Mouse (Mus musculus) CH12.LX (cell line): ENCODE results near the gene Prickle2. TPM values are rescaled to one million over a fixed set of nuclear protein-coding genes. Genes with fewer than 3 reads are reported as not detected.

Experiments used
- DNase-seq: peaks from one replicate; pipeline ENCODE4 v3.0.0-alpha.2; 2013; ENCODE audit errors: extremely low read depth
- H3K27ac ChIP-seq: 2 replicates; pipeline ENCODE4 v1.5.1; 2012; ENCODE audit warnings: low read depth, mild to moderate bottlenecking, control low read depth, moderate library complexity; ENCODE audit not compliant: insufficient read depth
- H3K27me3 ChIP-seq: replicated peaks from 2 replicates; pipeline ENCODE3; 2012; ENCODE audit warnings: inconsistent platforms
- H3K36me3 ChIP-seq, 2 experiments: replicated peaks in 1 of 2; 2 replicates each; pipeline versions ENCODE3 to v1.6.1; 2012; ENCODE audit warnings: inconsistent platforms in 1 of 2, low read length in 1 of 2, mild to moderate bottlenecking in 1 of 2, mixed read lengths in 1 of 2, moderate library complexity in 1 of 2; ENCODE audit not compliant: control insufficient read depth in 1 of 2, insufficient read depth in 1 of 2
- H3K4me1 ChIP-seq, 2 experiments: 2 replicates each; pipeline ENCODE4 v1.6.1; 2012; ENCODE audit warnings: inconsistent platforms in 1 of 2, moderate library complexity in 1 of 2; ENCODE audit not compliant: insufficient read depth in 2 of 2, control insufficient read depth in 1 of 2
- H3K4me2 ChIP-seq: 2 replicates; pipeline ENCODE4 v1.6.1; 2012; ENCODE audit warnings: low read depth, mild to moderate bottlenecking, control low read depth; ENCODE audit not compliant: poor library complexity, insufficient read depth, severe bottlenecking
- H3K4me3 ChIP-seq, 3 experiments: fragments of 150-350 bp in 1 of 3; sonication (generic) in 1 of 3; replicated peaks in 1 of 3; 2 replicates each; pipeline versions ENCODE3 to v1.5.1; 2011 to 2012; ENCODE audit warnings: low read depth in 2 of 3, low read length in 2 of 3, mild to moderate bottlenecking in 2 of 3, moderate library complexity in 2 of 3, control low read depth in 1 of 3, improper control_type of control experiment in 1 of 3, inconsistent platforms in 1 of 3, mixed read lengths in 1 of 3; ENCODE audit not compliant: poor library complexity in 1 of 3
- H3K79me2 ChIP-seq: replicated peaks from 2 replicates; pipeline ENCODE4 v1.6.1; 2012; ENCODE audit warnings: mild to moderate bottlenecking, moderate library complexity; ENCODE audit not compliant: control insufficient read depth, poor library complexity, insufficient read depth, severe bottlenecking; ENCODE audit errors: extremely low read depth
- H3K9ac ChIP-seq: 2 replicates; pipeline ENCODE4 v1.6.1; 2012; ENCODE audit warnings: low read depth, mild to moderate bottlenecking, control low read depth, moderate library complexity; ENCODE audit not compliant: insufficient read depth
- H3K9me3 ChIP-seq: replicated peaks from 2 replicates; pipeline ENCODE3; 2012; ENCODE audit warnings: low read length, inconsistent platforms, mixed read lengths
- CHD2 ChIP-seq: IDR thresholded peaks from 2 replicates; pipeline ENCODE4 v1.6.1; 2011; ENCODE audit warnings: low read length, improper control_type of control experiment
- E2F4 ChIP-seq: IDR thresholded peaks from 2 replicates; pipeline ENCODE4 v1.6.1; 2011; ENCODE audit warnings: low read depth, low read length, improper control_type of control experiment; ENCODE audit not compliant: insufficient replicate concordance
- ELF1 ChIP-seq: IDR thresholded peaks from 2 replicates; pipeline ENCODE4 v1.6.1; 2014; ENCODE audit warnings: low read depth, mild to moderate bottlenecking, inconsistent platforms, low read length, improper control_type of control experiment
- EP300 ChIP-seq: IDR thresholded peaks from 2 replicates; pipeline ENCODE4 v1.6.1; 2011; ENCODE audit warnings: low read length, improper control_type of control experiment
- HCFC1 ChIP-seq: IDR thresholded peaks from 2 replicates; pipeline ENCODE4 v1.6.1; 2012; ENCODE audit warnings: low read depth, mild to moderate bottlenecking, inconsistent platforms, low read length, improper control_type of control experiment
- IRF4 ChIP-seq: IDR thresholded peaks from 2 replicates; pipeline ENCODE4 v1.6.1; 2014; ENCODE audit warnings: low read depth, mild to moderate bottlenecking, inconsistent platforms, low read length, improper control_type of control experiment
- JUN ChIP-seq: IDR thresholded peaks from 2 replicates; pipeline ENCODE4 v1.6.1; 2011; ENCODE audit warnings: low read depth, mild to moderate bottlenecking, low read length, improper control_type of control experiment, moderate library complexity; ENCODE audit not compliant: insufficient read depth
- MAFK ChIP-seq: IDR thresholded peaks from 2 replicates; pipeline ENCODE4 v1.6.1; 2011; ENCODE audit warnings: low read length, improper control_type of control experiment; ENCODE audit not compliant: insufficient replicate concordance
- MAZ ChIP-seq: IDR thresholded peaks from 2 replicates; pipeline ENCODE4 v1.6.1; 2012; ENCODE audit warnings: low read depth, mild to moderate bottlenecking, inconsistent platforms, low read length, improper control_type of control experiment, moderate library complexity
- MEF2A ChIP-seq: IDR thresholded peaks from 2 replicates; pipeline ENCODE4 v1.6.1; 2014; ENCODE audit warnings: low read depth, mild to moderate bottlenecking, inconsistent platforms, low read length, improper control_type of control experiment, borderline replicate concordance
- NRF1 ChIP-seq: IDR thresholded peaks from 2 replicates; pipeline ENCODE4 v1.6.1; 2014; ENCODE audit warnings: low read depth, mild to moderate bottlenecking, inconsistent platforms, low read length, improper control_type of control experiment, moderate library complexity
- PAX5 ChIP-seq: IDR thresholded peaks from 2 replicates; pipeline ENCODE4 v1.6.1; 2012; ENCODE audit warnings: low read length, inconsistent platforms, mixed read lengths
- RAD21 ChIP-seq: IDR thresholded peaks from 2 replicates; pipeline ENCODE4 v1.6.1; 2011; ENCODE audit warnings: low read depth, mild to moderate bottlenecking, low read length, improper control_type of control experiment, moderate library complexity
- SIN3A ChIP-seq: IDR thresholded peaks from 2 replicates; pipeline ENCODE4 v1.6.1; 2012; ENCODE audit warnings: low read length, improper control_type of control experiment, inconsistent platforms
- UBTF ChIP-seq: IDR thresholded peaks from 2 replicates; pipeline ENCODE4 v1.6.1; 2012; ENCODE audit warnings: low read depth, mild to moderate bottlenecking, inconsistent platforms, low read length, improper control_type of control experiment, moderate library complexity
- dilution Hi-C: fragments of 300-500 bp; cut with MboI; formaldehyde crosslinking; loops from 2 replicates; pipeline ENCODE4 v1.14.3; 2020; ENCODE audit warnings: low sequenced_read_pairs; ENCODE audit not compliant: extremely low pct_unique_long_range_greater_than_20kb, extremely low pct_ligation_motif_present
- in situ Hi-C: fragments of 300-500 bp; cut with MboI; formaldehyde crosslinking; loops from 3 replicates; pipeline ENCODE4 v1.14.3; 2019; ENCODE audit warnings: low sequenced_read_pairs, low pct_ligation_motif_present, low pct_unique_long_range_greater_than_20kb, mixed read lengths
- polyA plus RNA-seq: library from polyadenylated mRNA; unstranded; fragments of >175 nt; gene quantifications from 2 replicates; pipeline ENCODE4 v1.2.1, GENCODE M21; 2012; ENCODE audit warnings: low read depth; ENCODE audit not compliant: insufficient read length
- total RNA-seq, 2 experiments: library from RNA; depleted of rRNA; stranded (reverse); fragments of 300-350 nt in 1 of 2; fragments of >200 nt in 1 of 2; gene quantifications; 2 replicates each; pipeline ENCODE4 v1.2.3; 2012 to 2014

The Prickle2 gene
- total and polyA plus RNA-seq, 3 experiments = not detected

DNA sequence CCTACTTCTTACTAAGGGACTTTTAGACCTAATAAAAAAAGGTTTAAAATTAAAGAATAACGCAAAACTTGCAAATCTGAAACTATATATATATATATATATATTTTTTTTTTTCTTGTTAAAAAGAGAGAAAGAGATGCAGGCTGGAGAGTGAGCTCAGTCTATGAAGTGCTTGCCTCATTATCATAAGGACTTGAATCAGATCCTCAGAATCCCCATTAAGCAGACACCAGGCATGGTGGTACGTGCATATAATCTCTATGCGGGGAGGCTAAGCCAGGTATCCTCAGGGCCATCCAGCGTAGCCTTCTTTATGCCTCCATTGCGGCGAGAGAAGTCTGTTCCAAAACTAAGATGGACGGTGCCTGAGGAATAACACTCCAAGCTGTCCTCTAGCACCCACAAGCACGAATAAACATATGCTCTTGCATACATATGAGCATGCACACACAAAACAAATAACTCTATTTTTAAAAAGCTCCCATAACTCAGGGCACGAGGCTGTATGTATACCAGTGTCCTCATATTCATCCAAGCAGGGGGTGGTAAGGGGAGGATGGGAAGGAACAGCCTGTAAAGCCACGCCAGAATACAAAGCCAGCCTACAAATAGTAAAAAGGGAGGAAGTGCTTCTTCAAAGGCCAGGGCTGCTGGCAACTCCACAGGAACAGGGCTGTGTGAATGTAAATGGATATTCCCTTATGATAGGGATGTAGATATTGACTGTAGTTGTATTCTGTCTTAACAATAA is 358.5 kb downstream of the Prickle2 start:
- Histone ChIP-seq H3K4me3 (no peak overlapping the region), H3K27me3 (no peaks in the 10 kb centered on the region), H3K4me1 (no peaks in the 10 kb centered on the region), H3K79me2 (no peaks in the 10 kb centered on the region), H3K9ac (no peak overlapping the region), H3K27ac (no peak overlapping the region), H3K4me2 (no peak overlapping the region), H3K36me3 (no peaks in the 10 kb centered on the region), H3K9me3 (peaks cover 22% of the 10 kb centered on the region)
- DNase-seq = no peak
- TF ChIP-seq IRF4 (no peak), EP300 (no peak), RAD21 (no peak), HCFC1 (no peak), CHD2 (no peak), ELF1 (no peak), NRF1 (no peak)
- dilution Hi-C loops = no loop called here
- in situ Hi-C loops = no loop called here

DNA sequence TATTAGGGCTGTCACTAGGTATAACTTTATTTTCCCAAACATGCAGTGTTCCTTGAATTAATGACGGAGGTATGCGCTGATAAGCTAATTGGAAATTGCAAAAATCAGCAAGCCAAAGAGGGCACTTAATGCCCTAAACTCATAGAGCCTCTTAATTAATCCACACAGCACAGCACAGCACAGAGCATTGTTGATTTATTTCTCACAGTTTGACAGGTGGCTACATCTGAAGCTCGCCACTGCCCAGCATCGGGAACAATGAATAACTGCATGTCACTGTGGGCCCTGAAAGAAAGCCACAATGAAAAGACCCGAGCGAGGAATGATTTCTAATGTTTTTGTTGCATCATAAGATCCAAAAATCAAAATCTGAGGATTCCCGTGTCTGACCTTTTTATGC is 359.2 kb downstream of the Prickle2 start:
- no peaks in the 10 kb centered on the region for H3K27me3 ChIP-seq
- TF ChIP-seq JUN (no peak), MEF2A (no peak), PAX5 (no peak), E2F4 (no peak), MAFK (no peak), MAZ (no peak), UBTF (no peak), RAD21 (no peak), SIN3A (no peak)
- H3K36me3 ChIP-seq = no peaks in the 10 kb centered on the region
- no peaks in the 10 kb centered on the region for H3K4me1 ChIP-seq
- no peaks in the 10 kb centered on the region for H3K79me2 ChIP-seq
- no peak overlapping the region for H3K9ac ChIP-seq
- H3K9me3 ChIP-seq = peaks cover 21% of the 10 kb centered on the region
- no peak overlapping the region for H3K4me2 ChIP-seq
- dilution Hi-C loops (no loop called here), in situ Hi-C loops (no loop called here)
- no peak overlapping the region for H3K27ac ChIP-seq
- DNase-seq = no peak
- H3K4me3 ChIP-seq = no peak overlapping the region
